Mouse (Mus musculus) hindbrain, embryonic 11.5 days (tissue): ENCODE data around the gene Als2cl. TPM values are rescaled to one million over a fixed set of nuclear protein-coding genes. Genes with fewer than 3 reads are reported as not detected.

Source experiments
- ATAC-seq: fragments of 200-750 bp; cut with Nextera tagmentation; 2 replicates; pipeline ENCODE4 v1.8.0; 2017; ENCODE audit warnings: mild to moderate bottlenecking, moderate TSS enrichment, moderate library complexity; ENCODE audit not compliant: low FRiP score
- DNase-seq: peaks from one replicate; pipeline ENCODE4 v3.0.0-alpha.2; 2015; ENCODE audit warnings: low spot score
- H3K27ac ChIP-seq: fragments of 300-500 bp; sonication (generic); 2 replicates; pipeline ENCODE4 v1.5.1; 2014; ENCODE audit warnings: mild to moderate bottlenecking, low read depth, low read length
- H3K27me3 ChIP-seq: fragments of 300-500 bp; sonication (generic); 2 replicates; pipeline ENCODE4 v1.6.1; 2014; ENCODE audit warnings: mild to moderate bottlenecking, low read length, moderate library complexity, mixed read lengths; ENCODE audit not compliant: control insufficient read depth, insufficient read depth
- H3K36me3 ChIP-seq: fragments of 300-500 bp; sonication (generic); 2 replicates; pipeline ENCODE4 v1.6.1; 2014; ENCODE audit warnings: mild to moderate bottlenecking, low read length, moderate library complexity, mixed read lengths; ENCODE audit not compliant: control insufficient read depth, insufficient read depth
- H3K4me1 ChIP-seq: fragments of 300-500 bp; sonication (generic); replicated peaks from 2 replicates; pipeline ENCODE4 v1.6.1; 2014; ENCODE audit warnings: low read length, mixed read lengths; ENCODE audit not compliant: control insufficient read depth, insufficient read depth
- H3K4me2 ChIP-seq: fragments of 300-500 bp; sonication (generic); replicated peaks from 2 replicates; pipeline ENCODE4 v1.6.1; 2014; ENCODE audit warnings: mild to moderate bottlenecking, low read depth, low read length
- H3K4me3 ChIP-seq: fragments of 300-500 bp; sonication (generic); 2 replicates; pipeline ENCODE4 v1.5.1; 2014; ENCODE audit warnings: low read depth, low read length
- H3K9ac ChIP-seq: fragments of 300-500 bp; sonication (generic); 2 replicates; pipeline ENCODE4 v1.6.1; 2014; ENCODE audit warnings: low read depth, low read length
- H3K9me3 ChIP-seq: fragments of 300-500 bp; sonication (generic); 2 replicates; pipeline ENCODE4 v1.6.1; 2016; ENCODE audit warnings: low read length; ENCODE audit not compliant: control insufficient read depth
- whole genome bisulfite sequencing: fragments of 180-500 bp; shearing (Covaris S2); extraction: QIAGEN DNeasy Blood & Tissue Kit; methylation state at CpG from one replicate; pipeline ENCODE4 v1.1.7; 2014; 5-methylcytosine and 5-hydroxymethylcytosine counted together
- polyA plus RNA-seq: library from polyadenylated mRNA; unstranded; fragments of >200 nt; fragmentation: Nextera tagmentation; extraction: Ambion mirVana; gene quantifications from 2 replicates; pipeline ENCODE4 v1.2.1, GENCODE M21; 2014

Als2cl gene
- polyA plus RNA-seq, 1 experiment from 2014 or later: 1.1 TPM

- Histone ChIP-seq H3K9ac (no peak overlapping the region), H3K4me1 (peaks cover 26% of the 10 kb centered on the region), H3K9me3 (no peaks in the 10 kb centered on the region), H3K27me3 (peaks cover 33% of the 10 kb centered on the region), H3K4me3 (no peak overlapping the region), H3K36me3 (no peaks in the 10 kb centered on the region), H3K27ac (no peak overlapping the region), H3K4me2 (no peak overlapping the region)
- peak; percentile 63 for ATAC-seq
- DNase-seq: no peak
- WGBS: 23% methylated on average over 4 of the region's 6 CpGs
These were observed 4.4 kb upstream of the Als2cl start for GRCm38 (mm10) chr9:110875288-110875695.

- WGBS: 95% methylated on average over 1 of the region's 1 CpGs
- Histone ChIP-seq H3K9ac (no peak overlapping the region), H3K27me3 (peaks cover 45% of the 10 kb centered on the region)
These were observed 2.3 kb upstream of the Als2cl start for GRCm38 (mm10) chr9:110877353-110877752.

DNA sequence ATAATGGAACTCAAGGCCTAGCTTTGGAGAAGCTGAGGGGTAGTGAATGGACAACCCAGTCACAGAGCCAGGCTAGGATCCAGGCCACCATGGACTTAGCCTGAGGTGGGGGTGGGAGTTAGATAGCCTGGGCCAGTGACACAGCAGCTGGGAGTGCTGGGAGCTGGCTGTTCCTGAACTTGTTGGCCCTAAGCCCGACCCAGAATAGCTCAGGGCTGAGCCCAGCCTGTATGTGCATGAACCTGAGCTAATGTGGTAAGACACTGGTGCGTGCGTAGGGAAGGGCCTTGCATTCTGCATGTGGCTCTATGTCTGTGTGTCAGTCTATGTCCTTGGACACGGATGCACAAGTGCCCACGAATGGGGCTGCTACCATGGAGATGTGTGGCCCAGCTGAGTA lies 1.8 kb upstream of the Als2cl start:
- Histone ChIP-seq H3K9ac (no peak overlapping the region), H3K36me3 (no peaks in the 10 kb centered on the region), H3K9me3 (no peaks in the 10 kb centered on the region), H3K27me3 (peaks cover 40% of the 10 kb centered on the region), H3K4me1 (peaks cover 27% of the 10 kb centered on the region), H3K4me3 (no peak overlapping the region), H3K4me2 (no peak overlapping the region), H3K27ac (no peak overlapping the region)
- DNase-seq (no peak), ATAC-seq (no peak)
- WGBS: 87% methylated on average over 5 of the region's 5 CpGs

More at GRCm38 (mm10) chr9:110877353-110877752, 2.3 kb upstream of the Als2cl start:
- peaks cover 27% of the 10 kb centered on the region for H3K4me1 ChIP-seq
- H3K4me3 ChIP-seq: no peak overlapping the region
- no peak for ATAC-seq
- H3K27ac ChIP-seq: no peak overlapping the region
- H3K36me3 ChIP-seq: no peaks in the 10 kb centered on the region
- H3K9me3 ChIP-seq: no peaks in the 10 kb centered on the region
- DNase-seq: no peak
- H3K4me2 ChIP-seq: no peak overlapping the region

- ATAC-seq: 0 out of 2 replicates have a peak, but pooled peaks have one; percentile 13
- H3K9ac ChIP-seq: 0 out of 2 replicates have a peak within 1 kb of the TSS, but pooled peaks have one; percentile 27
- DNase-seq: peak; percentile 51
- H3K4me2 ChIP-seq: peak within 1 kb of the TSS; percentile 83
- no peaks in the 10 kb centered on the region for H3K9me3 ChIP-seq
- peaks cover 34% of the 10 kb centered on the region for H3K27me3 ChIP-seq
- H3K27ac ChIP-seq: no peak within 1 kb of the TSS
- peaks cover 10% of the 10 kb centered on the region for H3K4me1 ChIP-seq
- under 1% methylated on average over 42 of the region's 57 CpGs for WGBS
- peak within 1 kb of the TSS; percentile 48 for H3K4me3 ChIP-seq
- H3K36me3 ChIP-seq: no peaks in the 10 kb centered on the region
These were observed 410 bp downstream of the Als2cl start, which contains the start of gene Tmie for GRCm38 (mm10) chr9:110879998-110880561. TSS of gene Tmie (minus strand) at chr9:110880113.

DNA sequence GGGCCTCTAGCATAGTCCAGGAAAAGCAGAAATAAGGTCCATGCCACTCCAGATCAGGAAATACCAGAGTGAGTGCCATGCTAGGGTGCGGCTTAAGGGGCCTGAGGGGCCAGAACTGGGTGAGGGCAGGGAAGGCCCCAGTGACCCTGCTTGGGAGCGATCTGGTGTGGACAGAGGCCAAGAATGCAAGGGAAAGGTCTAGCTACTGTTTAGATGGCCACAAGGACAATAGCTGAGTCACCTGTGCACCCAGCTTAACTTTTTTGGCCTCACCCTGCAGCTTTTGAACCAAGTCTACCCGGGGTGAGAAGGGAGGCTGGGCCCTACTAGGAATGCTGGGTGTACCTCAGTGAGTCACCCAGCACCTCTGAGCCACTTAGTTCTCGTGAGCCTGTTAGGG lies 1.1 kb downstream of the Als2cl start:
- Histone ChIP-seq H3K27ac (no peak overlapping the region), H3K4me2 (peak overlapping the region; percentile 83; the same call in 1 of the 2 replicates), H3K9me3 (no peaks in the 10 kb centered on the region), H3K27me3 (peaks cover 34% of the 10 kb centered on the region), H3K9ac (no peak overlapping the region), H3K4me1 (peaks cover 6% of the 10 kb centered on the region), H3K36me3 (no peaks in the 10 kb centered on the region), H3K4me3 (peak overlapping the region; percentile 48)
- ATAC-seq: no peak
- no peak for DNase-seq
- 70% methylated on average over 4 of the region's 4 CpGs for WGBS

GRCm38 (mm10) chr9:110881953-110882352 lies 2.3 kb downstream of the Als2cl start:
- H3K4me3 ChIP-seq: no peak overlapping the region
- H3K4me2 ChIP-seq: no peak overlapping the region
- ATAC-seq (no peak), DNase-seq (no peak)
- H3K4me1 ChIP-seq: peaks cover 6% of the 10 kb centered on the region
- 76% methylated on average over 7 of the region's 7 CpGs for WGBS
- no peak overlapping the region for H3K9ac ChIP-seq
- H3K27me3 ChIP-seq: peaks cover 34% of the 10 kb centered on the region
- no peaks in the 10 kb centered on the region for H3K36me3 ChIP-seq
- H3K27ac ChIP-seq: no peak overlapping the region
- no peaks in the 10 kb centered on the region for H3K9me3 ChIP-seq

- no peak overlapping the region for H3K9ac ChIP-seq
- no peaks in the 10 kb centered on the region for H3K4me1 ChIP-seq
- no peak overlapping the region for H3K4me3 ChIP-seq
- DNase-seq (no peak), ATAC-seq (no peak)
- H3K36me3 ChIP-seq: no peaks in the 10 kb centered on the region
- WGBS: 73% methylated on average over 9 of the region's 9 CpGs
- H3K27ac ChIP-seq: no peak overlapping the region
- H3K27me3 ChIP-seq: no peaks in the 10 kb centered on the region
- no peaks in the 10 kb centered on the region for H3K9me3 ChIP-seq
- H3K4me2 ChIP-seq: no peak overlapping the region
These were observed 8.0 kb downstream of the Als2cl start for GRCm38 (mm10) chr9:110887388-110888303.

GRCm38 (mm10) chr9:110888935-110889334 lies 9.3 kb downstream of the Als2cl start:
- no peak overlapping the region for H3K4me3 ChIP-seq
- no peak for ATAC-seq
- no peak overlapping the region for H3K9ac ChIP-seq
- H3K4me2 ChIP-seq: no peak overlapping the region
- WGBS: 94% methylated on average over 14 of the region's 14 CpGs
- H3K4me1 ChIP-seq: no peaks in the 10 kb centered on the region
- no peaks in the 10 kb centered on the region for H3K27me3 ChIP-seq
- DNase-seq: no peak
- no peaks in the 10 kb centered on the region for H3K36me3 ChIP-seq
- H3K27ac ChIP-seq: no peak overlapping the region
- no peaks in the 10 kb centered on the region for H3K9me3 ChIP-seq
